Mouse (Mus musculus): ENCODE results near the gene Frmd4a. TPM values are rescaled to one million over a fixed set of nuclear protein-coding genes. Genes with fewer than 3 reads are reported as not detected.

The Frmd4a gene
- polyA plus RNA-seq, 1 experiment, result 13.5 TPM

DNA sequence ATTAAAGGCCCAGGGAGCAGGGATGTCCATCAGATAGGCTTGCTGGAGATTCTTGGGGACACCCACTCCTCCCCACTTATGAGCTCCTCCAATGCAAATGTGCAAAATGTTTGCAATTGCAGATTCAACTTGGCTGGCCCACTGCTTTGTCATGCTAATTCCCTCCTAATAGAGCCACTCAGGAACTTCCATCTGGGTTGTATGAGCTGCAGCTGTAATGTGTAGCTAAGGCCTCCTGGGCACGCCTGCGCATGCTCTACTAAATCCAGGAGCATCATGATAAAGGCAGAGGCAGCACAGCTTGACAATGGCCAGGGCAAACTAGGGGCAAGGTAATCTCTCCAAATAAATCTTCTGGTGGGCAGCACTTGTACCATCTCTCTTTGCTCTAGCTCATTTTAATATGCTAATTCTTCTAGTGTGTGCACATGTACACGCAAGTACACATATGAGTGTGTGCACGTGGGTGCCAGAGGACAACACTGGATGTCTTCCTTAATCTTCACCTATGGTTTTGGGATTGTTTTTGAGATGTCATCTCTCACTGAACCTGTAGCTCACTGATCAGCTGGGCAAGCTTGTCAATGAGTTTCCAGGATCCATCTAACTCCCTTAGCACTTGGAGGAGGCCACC is 403.3 kb downstream of the Frmd4a start:
- Histone ChIP-seq H3K36me3 (ENCODE audit: control insufficient read depth, insufficient read depth, low read length) (no peaks in the 10 kb centered on the region), H3K27ac (ENCODE audit: insufficient read depth, low read length) (no peak overlapping the region), H3K4me1 (ENCODE audit: control insufficient read depth, insufficient read depth, insufficient read length) (no peaks in the 10 kb centered on the region), H3K4me3 (ENCODE audit: extremely low read depth, insufficient read depth, insufficient read length) (no peak overlapping the region), H3K27me3 (ENCODE audit: control insufficient read depth, insufficient read depth, low read length) (no peaks in the 10 kb centered on the region)
- TF ChIP-seq CTCF (IDR thresholded peaks at IDR 0.05; ENCODE audit: extremely low read depth, insufficient read depth, insufficient read length, insufficient replicate concordance) (no peak), POLR2A (IDR thresholded peaks at IDR 0.05; ENCODE audit: low read depth, low read length) (no peak)
- WGBS, result 96% methylated on average over 4 of the region's 4 CpGs
- no peak for DNase-seq (ENCODE audit: low read depth in 1 of 2, low spot score in 2 of 2)

DNA sequence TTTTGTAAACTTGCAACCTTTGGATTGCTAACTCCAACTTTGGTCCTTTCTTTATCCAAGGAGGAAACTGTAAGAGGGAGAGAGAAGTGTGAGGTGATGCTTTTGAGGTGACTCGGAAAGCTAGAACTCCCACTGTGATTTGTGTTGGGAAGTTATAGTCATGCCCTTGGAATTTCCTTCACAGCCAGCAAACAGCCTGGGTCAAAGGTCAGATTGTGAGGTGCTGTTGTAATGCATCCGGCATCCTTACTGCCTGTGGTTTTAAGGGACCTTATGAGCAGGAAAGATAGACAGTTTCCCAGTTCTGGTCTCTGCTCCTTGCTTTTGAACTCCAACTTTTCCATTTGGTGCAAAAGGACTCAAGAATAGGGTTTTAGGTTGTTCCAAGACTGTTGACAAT is 404.2 kb downstream of the Frmd4a start:
- TF ChIP-seq POLR2A (IDR thresholded peaks at IDR 0.05; ENCODE audit: low read depth, low read length) (no peak), CTCF (IDR thresholded peaks at IDR 0.05; ENCODE audit: extremely low read depth, insufficient read depth, insufficient read length, insufficient replicate concordance) (no peak)
- H3K27me3 ChIP-seq (ENCODE audit: control insufficient read depth, insufficient read depth, low read length), result no peaks in the 10 kb centered on the region
- H3K27ac ChIP-seq (ENCODE audit: insufficient read depth, low read length), result no peak overlapping the region
- DNase-seq (ENCODE audit: low read depth in 1 of 2, low spot score in 2 of 2), result no peak
- H3K4me1 ChIP-seq (ENCODE audit: control insufficient read depth, insufficient read depth, insufficient read length), result no peaks in the 10 kb centered on the region
- H3K36me3 ChIP-seq (ENCODE audit: control insufficient read depth, insufficient read depth, low read length), result no peaks in the 10 kb centered on the region
- WGBS, result 86% methylated on average over 2 of the region's 2 CpGs
- no peak overlapping the region for H3K4me3 ChIP-seq (ENCODE audit: extremely low read depth, insufficient read depth, insufficient read length)

- H3K4me1 ChIP-seq (ENCODE audit: control insufficient read depth, insufficient read depth, insufficient read length), result no peaks in the 10 kb centered on the region
- no peaks in the 10 kb centered on the region for H3K27me3 ChIP-seq (ENCODE audit: control insufficient read depth, insufficient read depth, low read length)
- no peaks in the 10 kb centered on the region for H3K36me3 ChIP-seq (ENCODE audit: control insufficient read depth, insufficient read depth, low read length)
- WGBS, result 97% methylated on average over 6 of the region's 6 CpGs
- no peak overlapping the region for H3K27ac ChIP-seq (ENCODE audit: insufficient read depth, low read length)
- no peak overlapping the region for H3K4me3 ChIP-seq (ENCODE audit: extremely low read depth, insufficient read depth, insufficient read length)
- TF ChIP-seq POLR2A (IDR thresholded peaks at IDR 0.05; ENCODE audit: low read depth, low read length), result no peak
- TF ChIP-seq CTCF (IDR thresholded peaks at IDR 0.05; ENCODE audit: extremely low read depth, insufficient read depth, insufficient read length, insufficient replicate concordance), result no peak
- no peak for DNase-seq (ENCODE audit: low read depth in 1 of 2, low spot score in 2 of 2)
Measured at GRCm38 (mm10) chr2:4423896-4424295, 406.4 kb downstream of the Frmd4a start.

DNA sequence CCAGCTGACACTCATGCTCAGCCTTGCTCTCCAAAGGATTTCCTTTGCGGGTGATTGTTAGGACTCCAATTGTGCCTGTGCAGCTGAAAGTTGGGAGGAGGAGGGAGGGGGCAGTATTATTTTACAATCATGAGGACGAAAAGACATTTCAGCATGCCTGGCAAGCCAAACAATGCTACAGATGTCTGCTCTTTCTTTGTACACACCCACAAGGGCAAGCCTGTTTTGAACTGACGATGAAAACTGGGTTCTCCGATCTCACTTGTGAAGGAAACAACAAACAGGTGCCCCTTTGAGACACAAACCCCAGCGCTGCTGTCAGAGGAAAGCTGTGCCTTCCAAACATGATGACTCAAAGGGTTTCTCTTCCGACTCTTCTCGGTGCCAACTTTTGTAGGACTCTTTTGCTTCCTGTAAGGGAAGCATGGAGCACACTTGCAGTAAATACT is 410.9 kb downstream of the Frmd4a start:
- Histone ChIP-seq H3K4me1 (ENCODE audit: control insufficient read depth, insufficient read depth, insufficient read length) (no peaks in the 10 kb centered on the region), H3K4me3 (ENCODE audit: extremely low read depth, insufficient read depth, insufficient read length) (no peak overlapping the region), H3K27me3 (ENCODE audit: control insufficient read depth, insufficient read depth, low read length) (no peaks in the 10 kb centered on the region), H3K36me3 (ENCODE audit: control insufficient read depth, insufficient read depth, low read length) (no peaks in the 10 kb centered on the region), H3K27ac (ENCODE audit: insufficient read depth, low read length) (no peak overlapping the region)
- 39% methylated on average over 7 of the region's 7 CpGs for WGBS
- TF ChIP-seq POLR2A (IDR thresholded peaks at IDR 0.05; ENCODE audit: low read depth, low read length), result no peak
- no peak for TF ChIP-seq CTCF (IDR thresholded peaks at IDR 0.05; ENCODE audit: extremely low read depth, insufficient read depth, insufficient read length, insufficient replicate concordance)
- no peak for DNase-seq (ENCODE audit: low read depth in 1 of 2, low spot score in 2 of 2)

GRCm38 (mm10) chr2:4433119-4433518 is 415.6 kb downstream of the Frmd4a start:
- TF ChIP-seq POLR2A (IDR thresholded peaks at IDR 0.05; ENCODE audit: low read depth, low read length), result no peak
- no peak for TF ChIP-seq CTCF (IDR thresholded peaks at IDR 0.05; ENCODE audit: extremely low read depth, insufficient read depth, insufficient read length, insufficient replicate concordance)
- 36% methylated on average over 4 of the region's 4 CpGs for WGBS

DNA sequence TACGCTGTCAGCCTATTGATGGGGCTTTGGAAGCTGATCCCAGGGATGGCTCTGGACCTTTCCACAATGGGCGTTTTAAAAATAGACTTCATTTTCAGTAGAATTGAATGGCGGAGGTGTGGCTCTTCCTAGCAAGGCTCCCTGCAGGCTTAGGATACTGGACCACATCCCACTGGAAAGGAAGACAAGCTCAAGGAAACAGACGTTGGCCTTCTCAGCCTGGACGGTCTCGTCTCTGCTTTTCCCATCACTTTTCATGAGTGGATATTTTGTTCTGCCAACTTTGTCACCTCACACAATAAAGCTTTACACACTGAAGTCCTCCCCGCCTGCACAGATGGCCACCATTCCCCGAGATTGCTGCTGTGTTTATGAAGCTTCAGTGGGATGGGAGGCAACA is 417.5 kb downstream of the Frmd4a start:
- H3K36me3 ChIP-seq (ENCODE audit: control insufficient read depth, insufficient read depth, low read length), result no peaks in the 10 kb centered on the region
- H3K4me1 ChIP-seq (ENCODE audit: control insufficient read depth, insufficient read depth, insufficient read length), result no peaks in the 10 kb centered on the region
- WGBS, result 88% methylated on average over 8 of the region's 8 CpGs
- no peak overlapping the region for H3K4me3 ChIP-seq (ENCODE audit: extremely low read depth, insufficient read depth, insufficient read length)
- H3K27me3 ChIP-seq (ENCODE audit: control insufficient read depth, insufficient read depth, low read length), result no peaks in the 10 kb centered on the region
- DNase-seq (ENCODE audit: low read depth in 1 of 2, low spot score in 2 of 2), result no peak
- TF ChIP-seq CTCF (IDR thresholded peaks at IDR 0.05; ENCODE audit: extremely low read depth, insufficient read depth, insufficient read length, insufficient replicate concordance), result no peak
- no peak for TF ChIP-seq POLR2A (IDR thresholded peaks at IDR 0.05; ENCODE audit: low read depth, low read length)
- H3K27ac ChIP-seq (ENCODE audit: insufficient read depth, low read length), result no peak overlapping the region

More at GRCm38 (mm10) chr2:4433119-4433518, 415.6 kb downstream of the Frmd4a start:
- H3K4me1 ChIP-seq (ENCODE audit: control insufficient read depth, insufficient read depth, insufficient read length), result no peaks in the 10 kb centered on the region
- no peaks in the 10 kb centered on the region for H3K36me3 ChIP-seq (ENCODE audit: control insufficient read depth, insufficient read depth, low read length)
- H3K27ac ChIP-seq (ENCODE audit: insufficient read depth, low read length), result no peak overlapping the region
- no peaks in the 10 kb centered on the region for H3K27me3 ChIP-seq (ENCODE audit: control insufficient read depth, insufficient read depth, low read length)
- no peak for DNase-seq (ENCODE audit: low read depth in 1 of 2, low spot score in 2 of 2)
- H3K4me3 ChIP-seq (ENCODE audit: extremely low read depth, insufficient read depth, insufficient read length), result no peak overlapping the region

Data from spleen, adult 2 months (tissue).